Mouse (Mus musculus) cerebellum, adult 2 months (tissue): ENCODE results near the gene Slc26a11.

Experiments used
- CTCF ChIP-seq: fragments of 200-500 bp; IDR thresholded peaks from 2 replicates; pipeline ENCODE4 v1.5.1; 2011; ENCODE audit warnings: low read depth, mild to moderate bottlenecking, control low read depth, low read length, moderate library complexity, borderline replicate concordance; ENCODE audit not compliant: insufficient read depth
- POLR2A ChIP-seq: fragments of 200-500 bp; IDR thresholded peaks from 2 replicates; pipeline ENCODE4 v1.6.1; 2011; ENCODE audit warnings: low read length, control low read depth, borderline replicate concordance; ENCODE audit not compliant: insufficient read depth

DNA sequence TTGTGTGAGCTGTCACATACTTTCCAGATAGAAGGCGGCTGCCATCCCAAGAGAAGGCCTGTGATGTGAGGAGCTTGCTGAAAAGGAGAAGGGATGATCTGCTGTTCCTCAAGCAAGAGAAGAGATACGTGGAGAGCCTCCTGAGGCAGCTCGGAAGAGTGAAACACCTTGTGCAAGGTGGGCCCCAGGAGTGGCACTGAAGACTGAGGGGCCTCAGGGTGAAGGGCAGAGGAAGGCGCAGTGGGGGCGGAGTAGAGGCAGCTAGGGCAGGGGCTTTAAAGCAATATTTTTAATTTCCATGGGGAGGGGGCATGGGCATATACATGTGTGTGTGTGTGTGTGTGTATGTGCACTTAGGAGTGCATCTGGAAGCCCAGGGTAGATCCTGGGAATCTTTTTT, 72.6 kb downstream of the Slc26a11 start:
- TF ChIP-seq POLR2A = no peak
- TF ChIP-seq CTCF = no peak
